Mouse (Mus musculus): Measurements from ENCODE around the gene Mapt. TPM values are rescaled to one million over a fixed set of nuclear protein-coding genes. Genes with fewer than 3 reads are reported as not detected.

The Mapt gene
- 0.24 and 0.42 TPM in 2 replicates for polyA plus RNA-seq (2016; fragmentation: Nextera tagmentation; extraction: Ambion mirVana)

- Histone ChIP-seq H3K4me2 (peak within 1 kb of the TSS; percentile 85), H3K9ac (peak within 1 kb of the TSS; percentile 50; the same call in 1 of the 2 replicates), H3K4me3 (peak within 1 kb of the TSS; percentile 59), H3K9me3 (replicated peaks) (no peaks in the 10 kb centered on the region), H3K27me3 (replicated peaks) (peaks cover 86% of the 10 kb centered on the region), H3K4me1 (peaks cover 14% of the 10 kb centered on the region), H3K27ac (no peak within 1 kb of the TSS), H3K36me3 (no peaks in the 10 kb centered on the region)
- peak; percentile 90 for ATAC-seq
- 1% methylated on average over 57 of the region's 94 CpGs for WGBS (ENCODE audit: insufficient replicate concordance)
Measured at GRCm38 (mm10) chr11:104231041-104231911, at the start of gene Mapt. TSS of gene Mapt (plus strand) at chr11:104231390.

- Histone ChIP-seq H3K4me1 (no peaks in the 10 kb centered on the region), H3K27ac (no peak overlapping the region), H3K36me3 (no peaks in the 10 kb centered on the region), H3K9me3 (replicated peaks) (no peaks in the 10 kb centered on the region), H3K4me2 (no peak overlapping the region), H3K27me3 (replicated peaks) (no peaks in the 10 kb centered on the region; the same call in 1 of the 2 replicates), H3K4me3 (no peak overlapping the region), H3K9ac (no peak overlapping the region)
- no peak for ATAC-seq
- 56% methylated on average over 3 of the region's 3 CpGs for WGBS (ENCODE audit: insufficient replicate concordance)
Measured at GRCm38 (mm10) chr11:104182141-104182540, 49.0 kb upstream of the Mapt start.

- H3K9me3 ChIP-seq (replicated peaks) = no peaks in the 10 kb centered on the region
- no peak for ATAC-seq
- 70% methylated on average over 13 of the region's 13 CpGs for WGBS (ENCODE audit: insufficient replicate concordance)
- no peaks in the 10 kb centered on the region for H3K27me3 ChIP-seq (replicated peaks)
- no peak within 1 kb of the TSS for H3K4me2 ChIP-seq
- H3K9ac ChIP-seq = no peak within 1 kb of the TSS
- no peaks in the 10 kb centered on the region for H3K36me3 ChIP-seq
- H3K4me1 ChIP-seq = no peaks in the 10 kb centered on the region
- H3K27ac ChIP-seq = no peak within 1 kb of the TSS
- no peak within 1 kb of the TSS for H3K4me3 ChIP-seq
Measured at GRCm38 (mm10) chr11:104186135-104186836, 44.9 kb upstream of the Mapt start, which contains the start of gene Sppl2c. TSS of gene Sppl2c (plus strand) at chr11:104186327.

GRCm38 (mm10) chr11:104186837-104187150 lies 44.4 kb upstream of the Mapt start:
- WGBS (ENCODE audit: insufficient replicate concordance) = 73% methylated on average over 9 of the region's 9 CpGs
- ATAC-seq = no peak
- Histone ChIP-seq H3K9ac (no peak overlapping the region), H3K27ac (no peak overlapping the region), H3K4me2 (no peak overlapping the region), H3K9me3 (replicated peaks) (no peaks in the 10 kb centered on the region), H3K27me3 (replicated peaks) (no peaks in the 10 kb centered on the region), H3K4me1 (no peaks in the 10 kb centered on the region), H3K36me3 (no peaks in the 10 kb centered on the region), H3K4me3 (no peak overlapping the region)

GRCm38 (mm10) chr11:104187766-104188165 lies 43.4 kb upstream of the Mapt start:
- no peaks in the 10 kb centered on the region for H3K36me3 ChIP-seq
- ATAC-seq = no peak

GRCm38 (mm10) chr11:104190008-104190407 lies 41.2 kb upstream of the Mapt start:
- Histone ChIP-seq H3K4me1 (no peaks in the 10 kb centered on the region), H3K27me3 (replicated peaks) (no peaks in the 10 kb centered on the region), H3K4me2 (no peak overlapping the region), H3K9ac (no peak overlapping the region), H3K36me3 (no peaks in the 10 kb centered on the region), H3K4me3 (no peak overlapping the region), H3K9me3 (replicated peaks) (no peaks in the 10 kb centered on the region), H3K27ac (no peak overlapping the region)
- ATAC-seq = no peak
- 57% methylated on average over 2 of the region's 2 CpGs for WGBS (ENCODE audit: insufficient replicate concordance)

More at GRCm38 (mm10) chr11:104187766-104188165, 43.4 kb upstream of the Mapt start:
- 77% methylated on average over 10 of the region's 10 CpGs for WGBS (ENCODE audit: insufficient replicate concordance)
- Histone ChIP-seq H3K27me3 (replicated peaks) (no peaks in the 10 kb centered on the region), H3K9ac (no peak overlapping the region), H3K9me3 (replicated peaks) (no peaks in the 10 kb centered on the region), H3K4me2 (no peak overlapping the region), H3K27ac (no peak overlapping the region), H3K4me1 (no peaks in the 10 kb centered on the region), H3K4me3 (no peak overlapping the region)

- peaks cover 15% of the 10 kb centered on the region; the same call in 1 of the 2 replicates for H3K27me3 ChIP-seq (replicated peaks)
Measured at GRCm38 (mm10) chr11:104195382-104195781, 35.8 kb upstream of the Mapt start.

GRCm38 (mm10) chr11:104195791-104196190 lies 35.4 kb upstream of the Mapt start:
- no peak overlapping the region for H3K4me3 ChIP-seq
- WGBS (ENCODE audit: insufficient replicate concordance) = 9% methylated on average over 9 of the region's 9 CpGs
- no peak overlapping the region for H3K27ac ChIP-seq
- H3K9me3 ChIP-seq (replicated peaks) = no peaks in the 10 kb centered on the region
- H3K27me3 ChIP-seq (replicated peaks) = peaks cover 15% of the 10 kb centered on the region; the same call in 1 of the 2 replicates
- no peak overlapping the region for H3K4me2 ChIP-seq
- H3K4me1 ChIP-seq = no peaks in the 10 kb centered on the region
- no peak for ATAC-seq
- no peaks in the 10 kb centered on the region for H3K36me3 ChIP-seq
- H3K9ac ChIP-seq = no peak overlapping the region

More at GRCm38 (mm10) chr11:104195382-104195781, 35.8 kb upstream of the Mapt start:
- H3K9ac ChIP-seq = no peak overlapping the region
- no peak for ATAC-seq
- H3K4me2 ChIP-seq = no peak overlapping the region
- WGBS (ENCODE audit: insufficient replicate concordance) = 63% methylated on average over 11 of the region's 11 CpGs
- H3K36me3 ChIP-seq = no peaks in the 10 kb centered on the region
- H3K4me3 ChIP-seq = no peak overlapping the region
- H3K27ac ChIP-seq = no peak overlapping the region
- no peaks in the 10 kb centered on the region for H3K4me1 ChIP-seq
- no peaks in the 10 kb centered on the region for H3K9me3 ChIP-seq (replicated peaks)

- H3K9ac ChIP-seq = no peak overlapping the region
- H3K9me3 ChIP-seq (replicated peaks) = 0 out of 2 replicates have a peak, but pooled peaks cover under 1% of the 10 kb centered on the region
- no peaks in the 10 kb centered on the region for H3K36me3 ChIP-seq
- H3K4me2 ChIP-seq = no peak overlapping the region
- WGBS (ENCODE audit: insufficient replicate concordance) = 8% methylated on average over 10 of the region's 10 CpGs
- H3K4me3 ChIP-seq = no peak overlapping the region
- ATAC-seq = no peak
- H3K27ac ChIP-seq = no peak overlapping the region
- peaks cover 15% of the 10 kb centered on the region; the same call in 1 of the 2 replicates for H3K27me3 ChIP-seq (replicated peaks)
- H3K4me1 ChIP-seq = no peaks in the 10 kb centered on the region
Measured at GRCm38 (mm10) chr11:104197861-104198260, 33.3 kb upstream of the Mapt start.

GRCm38 (mm10) chr11:104203271-104203670 lies 27.9 kb upstream of the Mapt start:
- H3K27ac ChIP-seq = no peak overlapping the region
- no peak overlapping the region for H3K9ac ChIP-seq
- no peak for ATAC-seq
- 33% methylated on average over 3 of the region's 3 CpGs for WGBS (ENCODE audit: insufficient replicate concordance)
- H3K4me3 ChIP-seq = no peak overlapping the region
- peaks cover 3% of the 10 kb centered on the region; the same call in 1 of the 2 replicates for H3K27me3 ChIP-seq (replicated peaks)
- no peaks in the 10 kb centered on the region for H3K4me1 ChIP-seq
- H3K36me3 ChIP-seq = no peaks in the 10 kb centered on the region
- 0 out of 2 replicates have a peak, but pooled peaks cover 3% of the 10 kb centered on the region for H3K9me3 ChIP-seq (replicated peaks)
- no peak overlapping the region for H3K4me2 ChIP-seq

GRCm38 (mm10) chr11:104206573-104206972 lies 24.6 kb upstream of the Mapt start:
- 72% methylated on average over 4 of the region's 4 CpGs for WGBS (ENCODE audit: insufficient replicate concordance)
- ATAC-seq = no peak
- Histone ChIP-seq H3K36me3 (no peaks in the 10 kb centered on the region), H3K4me3 (no peak overlapping the region), H3K27me3 (replicated peaks) (no peaks in the 10 kb centered on the region), H3K9me3 (replicated peaks) (0 out of 2 replicates have a peak, but pooled peaks cover 3% of the 10 kb centered on the region), H3K27ac (no peak overlapping the region), H3K4me1 (no peaks in the 10 kb centered on the region), H3K9ac (no peak overlapping the region), H3K4me2 (no peak overlapping the region)

- 30% methylated on average over 3 of the region's 3 CpGs for WGBS (ENCODE audit: insufficient replicate concordance)
- no peak for ATAC-seq
- Histone ChIP-seq H3K36me3 (no peaks in the 10 kb centered on the region), H3K27me3 (replicated peaks) (no peaks in the 10 kb centered on the region), H3K9me3 (replicated peaks) (no peaks in the 10 kb centered on the region), H3K4me1 (no peaks in the 10 kb centered on the region), H3K4me3 (no peak overlapping the region), H3K27ac (no peak overlapping the region), H3K4me2 (no peak overlapping the region), H3K9ac (no peak overlapping the region)
Measured at GRCm38 (mm10) chr11:104209041-104209440, 22.1 kb upstream of the Mapt start.
